Mouse (Mus musculus): ENCODE data around the gene Cish.

The Cish gene

DNA sequence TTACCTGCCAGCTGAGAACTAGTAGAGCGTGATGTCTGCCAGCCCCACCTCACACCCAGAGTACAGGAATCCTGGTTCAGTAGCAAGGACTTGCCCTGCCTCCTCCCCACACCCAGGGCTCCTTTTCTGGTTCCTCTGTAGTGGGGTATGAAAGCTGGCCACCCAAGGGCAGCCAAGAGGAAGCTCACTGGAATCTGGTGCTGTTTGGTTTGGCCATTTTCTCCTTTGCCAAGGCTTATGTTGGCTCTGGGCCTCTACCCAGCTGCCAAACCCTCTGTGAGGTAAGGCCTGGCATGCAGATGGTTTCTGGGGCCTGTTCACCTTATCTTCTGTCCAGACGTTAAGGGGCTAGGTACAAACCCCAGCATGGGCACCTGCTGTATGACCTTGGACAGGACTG is 20.0 kb downstream of the Cish start:
- ChIA-PET POLR2A (interaction anchor here in 1 of 4 experiments (1.6 kb wide), 1 partner anchor 19 kb away, joined by 5 read pairs; the partner anchor contains the start of gene Cish), CTCF (interaction anchor here in 1 of 4 experiments (0.6 kb wide), 1 partner anchor 78 kb away, joined by 3 read pairs; no protein-coding TSS in a partner anchor)

GRCm38 (mm10) chr9:107322461-107323050 is 26.7 kb downstream of the Cish start:
- CTCF ChIA-PET: no interaction called here
- POLR2A ChIA-PET: interaction anchor here in 1 of 4 experiments (0.8 kb wide), 1 partner anchor 26 kb away, joined by 3 read pairs; no protein-coding TSS in a partner anchor

- ChIA-PET CTCF (interaction anchor here in 1 of 4 experiments (1.3 kb wide), 1 partner anchor 27 kb away, joined by 3 read pairs; no protein-coding TSS in a partner anchor), POLR2A (interaction anchor here in 3 of 4 experiments (0.9 to 1.0 kb wide), 3 partner anchors 16 to 27 kb away, joined by 3 read pairs; no protein-coding TSS in a partner anchor)
Observed at GRCm38 (mm10) chr9:107323558-107323957, 27.7 kb downstream of the Cish start.

GRCm38 (mm10) chr9:107324799-107325561 is 29.2 kb downstream of the Cish start:
- ChIA-PET CTCF (interaction anchor here in 2 of 4 experiments (0.6 to 1.3 kb wide), 3 partner anchors 28 to 197 kb away, joined by 3 to 5 read pairs (median 4); no protein-coding TSS in a partner anchor), POLR2A (interaction anchor here in 2 of 4 experiments (0.9 to 5.0 kb wide), 7 partner anchors 15 to 433 kb away, joined by 3 to 21 read pairs (median 5); partner anchors contain the start of genes 6430571L13Rik (in 2 of the 2), Cish (in 1 of the 2) and Manf (in 1 of the 2))

GRCm38 (mm10) chr9:107325904-107326303 is 30.1 kb downstream of the Cish start:
- ChIA-PET POLR2A (interaction anchor here in 3 of 4 experiments (1.1 to 5.0 kb wide), 9 partner anchors 8 to 286 kb away, joined by 3 to 21 read pairs (median 4); partner anchors contain the start of genes 6430571L13Rik (in 1 of the 3) and Cish (in 1 of the 3)), CTCF (interaction anchor here in 2 of 4 experiments (0.6 to 1.8 kb wide), 3 partner anchors 10 to 196 kb away, joined by 4 to 5 read pairs (median 4); no protein-coding TSS in a partner anchor)

DNA sequence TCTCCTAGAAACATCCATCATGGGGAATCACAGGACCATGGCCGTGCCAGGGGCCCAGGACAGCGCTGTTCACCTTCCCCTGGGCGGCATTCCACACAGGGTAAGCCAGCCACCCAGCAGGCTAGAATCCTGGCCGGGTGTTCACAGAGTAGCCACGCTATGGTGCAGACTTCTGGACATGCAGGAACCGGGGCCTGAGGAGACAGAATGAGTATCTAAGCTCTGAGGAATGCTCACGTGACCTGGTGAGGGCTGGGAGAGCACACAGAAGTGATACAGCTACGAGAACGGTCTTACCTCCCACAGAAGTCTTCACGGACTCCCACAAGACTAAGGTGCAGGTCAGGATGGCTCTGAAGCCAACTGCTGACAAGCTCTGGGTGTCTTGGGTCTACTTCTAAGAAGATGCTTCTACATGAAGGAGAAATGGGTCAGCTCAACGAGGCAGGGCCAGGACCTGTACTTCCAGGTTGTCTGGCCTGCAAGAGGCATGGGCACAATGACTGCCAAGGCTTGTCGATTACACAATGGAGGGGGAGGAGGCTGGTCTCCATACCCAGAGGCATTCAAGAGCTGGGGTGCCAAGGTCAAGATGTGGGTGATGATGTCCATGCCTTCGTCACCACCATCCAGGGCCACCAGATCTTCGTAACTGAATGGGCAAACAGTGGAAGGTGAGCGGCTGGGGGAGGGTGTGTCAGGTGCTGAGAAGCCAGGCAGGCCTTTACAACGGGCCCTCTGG is 32.2 kb downstream of the Cish start:
- ChIA-PET CTCF (interaction anchor here in 2 of 4 experiments (0.5 to 1.6 kb wide), 6 partner anchors 12 to 685 kb away, joined by 3 to 9 read pairs (median 3); partner anchors contain the start of genes 6430571L13Rik (in 1 of the 2), Cish (in 1 of the 2) and Rbm15b (in 1 of the 2)), POLR2A (interaction anchor here in 3 of 4 experiments (0.6 to 5.0 kb wide), 11 partner anchors 12 to 307 kb away, joined by 3 to 22 read pairs (median 4); partner anchors contain the start of genes 6430571L13Rik (in 2 of the 3), Mapkapk3 (in 2 of the 3) and Gnai2 (in 1 of the 3))

DNA sequence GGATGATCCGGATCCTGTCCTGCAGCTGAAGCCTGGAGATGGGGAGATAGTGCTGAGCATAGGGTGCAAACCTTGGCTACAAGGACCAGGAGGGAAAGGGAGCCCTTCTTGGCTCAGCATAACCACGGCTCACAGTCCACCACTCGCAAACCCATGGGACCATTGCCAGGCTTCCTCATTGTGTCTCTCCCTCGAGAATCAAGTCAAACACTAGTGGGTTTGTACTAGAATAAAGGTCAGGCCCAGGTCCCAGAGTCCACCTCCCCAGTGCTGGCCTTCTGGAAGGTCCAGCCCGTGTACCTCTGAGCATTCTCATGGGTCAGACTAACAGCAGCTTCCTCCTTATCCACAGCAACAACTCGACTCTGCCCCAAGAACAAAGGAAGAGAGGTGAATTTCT is 35.0 kb downstream of the Cish start:
- ChIA-PET POLR2A (interaction anchor here in 1 of 4 experiments (1.6 kb wide), 1 partner anchor 34 kb away, joined by 3 read pairs; no protein-coding TSS in a partner anchor), CTCF (interaction anchor here in 2 of 4 experiments (0.6 kb wide), 2 partner anchors 287 to 935 kb away, joined by 4 read pairs; no protein-coding TSS in a partner anchor)

GRCm38 (mm10) chr9:107333686-107334085 is 37.9 kb downstream of the Cish start:
- CTCF ChIA-PET: interaction anchor here in 3 of 4 experiments (0.5 to 2.9 kb wide), 3 partner anchors 41 to 1092 kb away, joined by 3 to 14 read pairs (median 3); no protein-coding TSS in a partner anchor
- POLR2A ChIA-PET: interaction anchor here in 2 of 4 experiments (0.9 to 2.2 kb wide), 4 partner anchors 9 to 37 kb away, joined by 3 to 6 read pairs (median 4); no protein-coding TSS in a partner anchor

- POLR2A ChIA-PET: interaction anchor here in 2 of 4 experiments (0.6 to 1.4 kb wide), 3 partner anchors 38 to 462 kb away, joined by 3 to 6 read pairs (median 4); no protein-coding TSS in a partner anchor
- CTCF ChIA-PET: interaction anchor here in 2 of 4 experiments (0.5 to 4.0 kb wide), 3 partner anchors 39 to 1092 kb away, joined by 3 to 22 read pairs (median 14); partner anchors contain the start of gene Cish (in 1 of the 2)
Observed at GRCm38 (mm10) chr9:107334356-107334755, 38.5 kb downstream of the Cish start.

DNA sequence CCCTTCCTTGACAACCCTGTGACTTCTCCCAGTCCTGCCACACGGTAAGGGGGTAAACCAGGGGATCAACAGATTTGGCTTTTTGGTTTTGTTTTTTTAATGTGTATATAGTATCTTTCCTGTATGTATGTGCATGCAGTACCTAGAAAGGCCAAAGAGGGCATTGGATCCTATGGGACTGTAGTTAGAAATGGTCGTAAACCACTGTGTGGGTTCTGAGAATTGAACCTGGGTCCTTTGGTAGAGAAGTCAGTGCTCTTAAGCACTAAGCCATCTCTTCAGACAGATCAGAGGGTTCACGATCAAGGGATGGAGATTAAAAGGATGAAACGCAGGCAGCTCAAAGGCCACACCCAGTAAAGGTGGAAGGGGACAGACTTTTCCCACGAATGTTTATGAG is 39.2 kb downstream of the Cish start:
- POLR2A ChIA-PET: interaction anchor here in 3 of 4 experiments (0.6 to 2.1 kb wide), 4 partner anchors 39 to 463 kb away, joined by 3 to 5 read pairs (median 4); partner anchors contain the start of genes Cish (in 1 of the 3) and Manf (in 1 of the 3)
- CTCF ChIA-PET: interaction anchor here in 3 of 4 experiments (1.0 to 4.0 kb wide), 9 partner anchors 9 to 50 kb away, joined by 3 to 22 read pairs (median 6); partner anchors contain the start of gene Cish (in 2 of the 3)

DNA sequence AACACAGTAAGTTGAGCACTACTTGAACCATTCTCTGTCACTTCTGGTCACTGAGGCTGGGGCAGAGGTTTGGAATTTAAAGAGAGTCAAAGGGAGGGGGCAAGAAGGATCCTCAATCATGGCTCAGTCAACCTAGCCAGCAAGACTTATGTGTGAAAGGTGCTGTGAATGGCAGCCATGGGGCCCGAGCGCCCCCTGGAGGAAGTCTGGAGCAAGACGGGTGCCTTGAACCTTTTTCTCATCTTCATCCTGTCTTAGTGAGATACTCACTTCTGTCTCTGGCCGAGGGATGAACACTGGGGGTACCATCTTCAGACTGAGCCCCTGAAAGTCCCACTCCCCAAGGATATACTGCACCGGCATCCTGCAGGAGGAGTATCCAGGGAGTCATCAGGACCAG is 40.1 kb downstream of the Cish start:
- ChIA-PET CTCF (interaction anchor here in 3 of 4 experiments (0.5 to 4.0 kb wide), 13 partner anchors 10 to 822 kb away, joined by 3 to 22 read pairs (median 4); partner anchors contain the start of gene Cish (in 2 of the 3)), POLR2A (interaction anchor here in 3 of 4 experiments (1.3 to 2.1 kb wide), 4 partner anchors 14 to 444 kb away, joined by 3 to 6 read pairs (median 4); partner anchors contain the start of genes Manf (in 2 of the 3) and Cish (in 1 of the 3))

- ChIA-PET POLR2A (interaction anchor here in 3 of 4 experiments (0.6 to 2.1 kb wide), 6 partner anchors 13 to 599 kb away, joined by 3 to 6 read pairs (median 4); partner anchors contain the start of genes Manf (in 2 of the 3) and Cish (in 1 of the 3)), CTCF (interaction anchor here in 3 of 4 experiments (0.5 to 4.0 kb wide), 12 partner anchors 18 to 821 kb away, joined by 3 to 22 read pairs (median 4); partner anchors contain the start of gene Cish (in 2 of the 3))
Observed at GRCm38 (mm10) chr9:107336386-107336785, 40.6 kb downstream of the Cish start.

DNA sequence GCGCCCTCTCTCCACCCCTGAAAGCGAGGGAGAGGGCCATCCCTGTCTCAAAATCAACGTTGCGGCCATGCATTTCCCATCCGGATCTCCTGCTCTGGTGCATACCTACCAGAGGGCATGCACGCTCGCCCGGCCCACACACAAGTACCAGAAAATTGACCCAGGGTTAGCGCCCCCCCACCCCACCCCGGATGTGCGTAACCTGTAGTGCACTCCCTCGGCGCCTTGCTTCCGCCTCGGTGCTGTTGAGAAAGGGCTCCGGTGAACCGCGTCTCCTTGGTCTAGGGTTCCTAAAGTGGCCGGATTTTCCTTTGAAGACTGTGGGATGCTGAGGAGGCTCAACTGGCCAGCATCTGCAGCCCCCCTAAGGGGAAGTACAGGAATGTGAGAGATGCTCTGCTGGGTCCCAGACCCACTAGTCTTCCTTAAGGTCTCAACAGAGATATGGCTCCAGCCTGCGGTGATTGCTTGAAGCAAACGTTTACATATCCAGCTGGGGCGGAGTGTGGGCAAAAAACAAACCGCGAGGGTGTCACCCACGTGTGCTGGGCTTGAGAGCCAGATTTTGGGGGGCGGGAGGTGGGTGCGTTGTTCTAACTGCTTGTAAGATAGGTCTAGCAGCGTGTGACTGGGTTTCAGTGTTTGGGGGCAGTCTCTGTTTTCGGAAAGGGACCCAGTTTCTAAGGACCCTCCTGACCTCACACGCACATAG is 42.5 kb downstream of the Cish start, which contains the start of gene Hemk1:
Gene Hemk1, minus strand, starts transcription at position 179 of the 712 bp plus-strand sequence.
- ChIA-PET CTCF (interaction anchor here in 3 of 4 experiments (0.6 to 4.0 kb wide), 5 partner anchors 42 to 326 kb away, joined by 3 to 22 read pairs (median 3); partner anchors contain the start of gene Cish (in 1 of the 3)), POLR2A (interaction anchor here in 3 of 4 experiments (0.5 to 1.9 kb wide), 4 partner anchors 42 to 312 kb away, joined by 3 to 8 read pairs (median 4); no protein-coding TSS in a partner anchor)

- CTCF ChIA-PET: interaction anchor here (0.6 to 1.7 kb wide), 29 partner anchors 12 to 697 kb away, joined by 3 to 13 read pairs (median 3); partner anchors contain the start of genes Cish (in 1 of the 4), Cyb561d2 (in 1 of the 4), Mapkapk3 (in 1 of the 4) and Rbm15b (in 1 of the 4)
- POLR2A ChIA-PET: interaction anchor here (0.5 to 2.2 kb wide), 62 partner anchors 9 to 989 kb away, joined by 3 to 22 read pairs (median 3); partner anchors contain the start of genes Cyb561d2 (in 3 of the 4), Hyal1 (in 3 of the 4), Nprl2 (in 3 of the 4) and Cish (in 2 of the 4)
Observed at GRCm38 (mm10) chr9:107340267-107340859, 44.5 kb downstream of the Cish start, which contains the start of gene 6430571L13Rik. TSS of gene 6430571L13Rik (plus strand) at chr9:107340602.
